Mouse (Mus musculus): ENCODE measurements around the gene Usp10. TPM values are rescaled to one million over a fixed set of nuclear protein-coding genes. Genes with fewer than 3 reads are reported as not detected.

Gene Usp10
- total and polyA plus RNA-seq, 3 experiments = 80.0 to 161 (median 152) TPM

GRCm38 (mm10) chr8:119997266-119997665, 87.1 kb downstream of the Usp10 start:
- no peak overlapping the region for H3K27ac ChIP-seq (ENCODE audit: insufficient read depth, low read depth)
- H3K4me1 ChIP-seq (ENCODE audit: control insufficient read depth in 1 of 2, insufficient read depth in 2 of 2) = no peaks in the 10 kb centered on the region
- no peak overlapping the region for H3K4me2 ChIP-seq (ENCODE audit: insufficient read depth, low read depth, poor library complexity, severe bottlenecking)
- peaks cover 77% of the 10 kb centered on the region for H3K27me3 ChIP-seq (replicated peaks)
- H3K9me3 ChIP-seq (replicated peaks; ENCODE audit: low read length) = no peaks in the 10 kb centered on the region
- dilution Hi-C loops (cut with MboI; ENCODE audit: extremely low pct_ligation_motif_present, extremely low pct_unique_long_range_greater_than_20kb, low sequenced_read_pairs) = no loop called here
- H3K36me3 ChIP-seq (replicated peaks in 1 of 2; ENCODE audit: control insufficient read depth in 1 of 2, insufficient read depth in 1 of 2, low read length in 1 of 2) = no peaks in the 10 kb centered on the region
- in situ Hi-C loops (cut with MboI; ENCODE audit: low pct_ligation_motif_present, low pct_unique_long_range_greater_than_20kb, low sequenced_read_pairs) = no loop called here
- no peaks in the 10 kb centered on the region for H3K79me2 ChIP-seq (replicated peaks; ENCODE audit: control insufficient read depth, extremely low read depth, insufficient read depth, poor library complexity, severe bottlenecking)
- no peak overlapping the region for H3K9ac ChIP-seq (ENCODE audit: insufficient read depth, low read depth)
- TF ChIP-seq RCOR1 (conservative IDR thresholded peaks at IDR 0.05; ENCODE audit: low read depth, low read length) = no peak
- no peak for TF ChIP-seq TBP (conservative IDR thresholded peaks at IDR 0.05; ENCODE audit: low read depth, low read length)
- no peak for TF ChIP-seq SIN3A (IDR thresholded peaks at IDR 0.05; ENCODE audit: low read length)
- TF ChIP-seq MYC (IDR thresholded peaks at IDR 0.05; ENCODE audit: low read depth, low read length) = no peak
- TF ChIP-seq CHD1 (IDR thresholded peaks at IDR 0.05; ENCODE audit: low read depth, low read length) = no peak
- TF ChIP-seq CHD2 (IDR thresholded peaks at IDR 0.05; ENCODE audit: low read length) = no peak
- TF ChIP-seq POLR2A (IDR thresholded peaks at IDR 0.05; ENCODE audit: low read depth, low read length) = no peak
- no peak for TF ChIP-seq ZMIZ1 (IDR thresholded peaks at IDR 0.05; ENCODE audit: low read depth, low read length)
- TF ChIP-seq SMC3 (IDR thresholded peaks at IDR 0.05; ENCODE audit: low read depth, low read length) = no peak
- TF ChIP-seq NRF1 (IDR thresholded peaks at IDR 0.05; ENCODE audit: low read depth, low read length) = no peak
- TF ChIP-seq NELFE (IDR thresholded peaks at IDR 0.05; ENCODE audit: low read depth, low read length) = no peak
- TF ChIP-seq TCF12 (IDR thresholded peaks at IDR 0.05; ENCODE audit: low read depth, low read length) = no peak
- TF ChIP-seq GABPA (IDR thresholded peaks at IDR 0.05; ENCODE audit: insufficient replicate concordance, low read depth, low read length) = no peak
- no peak for TF ChIP-seq UBTF (IDR thresholded peaks at IDR 0.05; ENCODE audit: low read depth, low read length)
- no peak for TF ChIP-seq RAD21 (IDR thresholded peaks at IDR 0.05; ENCODE audit: low read depth, low read length)
- no peak for DNase-seq (ENCODE audit: extremely low read depth)
- no peak overlapping the region for H3K4me3 ChIP-seq (replicated peaks in 1 of 3; ENCODE audit: low read depth in 2 of 3, low read length in 2 of 3, poor library complexity in 1 of 3)

DNA sequence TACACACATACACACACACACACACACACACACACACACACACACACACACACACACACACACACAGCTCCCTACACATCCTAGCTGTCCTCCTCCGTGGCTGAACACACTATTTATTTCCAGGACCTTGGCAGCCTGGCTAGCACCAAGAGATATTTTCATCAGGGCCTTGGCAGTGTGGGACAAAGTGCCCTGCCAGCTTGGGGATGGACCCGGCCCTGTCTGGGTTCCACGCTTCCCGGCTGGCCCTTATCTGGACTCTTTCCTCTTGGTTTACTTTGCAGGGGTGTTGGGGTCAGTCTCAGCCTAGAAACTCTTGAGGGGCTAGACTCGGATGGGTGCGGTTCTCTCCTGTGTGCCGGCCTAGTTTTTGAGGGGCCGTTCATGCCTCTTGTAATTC, 90.3 kb downstream of the Usp10 start:
- dilution Hi-C loops (cut with MboI; ENCODE audit: extremely low pct_ligation_motif_present, extremely low pct_unique_long_range_greater_than_20kb, low sequenced_read_pairs) = no loop called here
- H3K4me1 ChIP-seq (ENCODE audit: control insufficient read depth in 1 of 2, insufficient read depth in 2 of 2) = no peaks in the 10 kb centered on the region
- no peak overlapping the region for H3K9ac ChIP-seq (ENCODE audit: insufficient read depth, low read depth)
- no peaks in the 10 kb centered on the region for H3K36me3 ChIP-seq (replicated peaks in 1 of 2; ENCODE audit: control insufficient read depth in 1 of 2, insufficient read depth in 1 of 2, low read length in 1 of 2)
- H3K4me2 ChIP-seq (ENCODE audit: insufficient read depth, low read depth, poor library complexity, severe bottlenecking) = no peak overlapping the region
- no peak overlapping the region for H3K27ac ChIP-seq (ENCODE audit: insufficient read depth, low read depth)
- H3K27me3 ChIP-seq (replicated peaks) = peaks cover 74% of the 10 kb centered on the region
- H3K9me3 ChIP-seq (replicated peaks; ENCODE audit: low read length) = no peaks in the 10 kb centered on the region
- TF ChIP-seq UBTF (IDR thresholded peaks at IDR 0.05; ENCODE audit: low read depth, low read length) = no peak
- no peak for TF ChIP-seq SIN3A (IDR thresholded peaks at IDR 0.05; ENCODE audit: low read length)
- TF ChIP-seq CHD2 (IDR thresholded peaks at IDR 0.05; ENCODE audit: low read length) = no peak
- no peak for TF ChIP-seq USF2 (conservative IDR thresholded peaks at IDR 0.05; ENCODE audit: low read depth, low read length)
- TF ChIP-seq GABPA (IDR thresholded peaks at IDR 0.05; ENCODE audit: insufficient replicate concordance, low read depth, low read length) = no peak
- no peak for TF ChIP-seq KAT2A (IDR thresholded peaks at IDR 0.05; ENCODE audit: insufficient replicate concordance, low read length)
- no peak for TF ChIP-seq MAZ (IDR thresholded peaks at IDR 0.05; ENCODE audit: low read depth, low read length)
- TF ChIP-seq MEF2A (IDR thresholded peaks at IDR 0.05; ENCODE audit: borderline replicate concordance, low read depth, low read length) = no peak
- TF ChIP-seq RAD21 (IDR thresholded peaks at IDR 0.05; ENCODE audit: low read depth, low read length) = no peak
- no peak for TF ChIP-seq ZMIZ1 (IDR thresholded peaks at IDR 0.05; ENCODE audit: low read depth, low read length)
- no peak for TF ChIP-seq PAX5 (IDR thresholded peaks at IDR 0.05; ENCODE audit: low read length)
- TF ChIP-seq MAX (IDR thresholded peaks at IDR 0.05; ENCODE audit: low read length) = no peak
- no peak for TF ChIP-seq ZC3H11A (IDR thresholded peaks at IDR 0.05; ENCODE audit: low read depth, low read length)
- no peak for TF ChIP-seq NELFE (IDR thresholded peaks at IDR 0.05; ENCODE audit: low read depth, low read length)
- no peak for TF ChIP-seq E2F4 (IDR thresholded peaks at IDR 0.05; ENCODE audit: insufficient replicate concordance, low read depth, low read length)
- no peaks in the 10 kb centered on the region for H3K79me2 ChIP-seq (replicated peaks; ENCODE audit: control insufficient read depth, extremely low read depth, insufficient read depth, poor library complexity, severe bottlenecking)
- no peak overlapping the region for H3K4me3 ChIP-seq (replicated peaks in 1 of 3; ENCODE audit: low read depth in 2 of 3, low read length in 2 of 3, poor library complexity in 1 of 3)
- in situ Hi-C loops (cut with MboI; ENCODE audit: low pct_ligation_motif_present, low pct_unique_long_range_greater_than_20kb, low sequenced_read_pairs) = no loop called here
- no peak for DNase-seq (ENCODE audit: extremely low read depth)

Measured in CH12.LX (cell line).